ENCODE assay signal across 8 mouse cellular contexts in the genomic region with DNA sequence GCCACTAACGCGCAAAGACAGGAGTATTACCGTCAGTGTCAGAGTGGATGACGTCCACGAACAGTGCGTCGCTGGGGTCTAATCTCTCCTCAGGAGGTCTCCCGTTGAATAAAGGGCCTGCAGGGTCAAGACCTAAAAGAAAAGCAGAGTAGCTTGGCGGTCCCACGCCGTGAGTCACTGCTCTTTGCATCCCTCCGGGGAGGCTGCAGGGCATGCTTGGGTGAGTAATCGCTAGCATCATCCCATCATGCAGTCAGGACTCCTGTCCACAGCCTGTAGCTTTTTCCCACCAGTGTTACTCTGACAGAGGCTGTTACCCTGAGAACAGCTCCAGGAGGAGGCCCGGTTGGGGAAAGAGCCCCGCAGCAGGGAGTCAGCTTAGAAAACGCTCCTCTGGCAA. TPM values are rescaled to one million over a fixed set of nuclear protein-coding genes. Genes with fewer than 3 reads are reported as not detected.
A peak's percentile ranks its signal among the peaks of the same experiment; 100 is the strongest.
DNase-seq lines count a peak whose midpoint lies in the region; ATAC-seq lines count a peak whose summit lies in the region.

No protein-coding gene starts in this region.

- H3K4me1 ChIP-seq in heart, embryonic 15.5 days (replicated peaks), result peaks cover 6% of the 10 kb centered on the region; the same call in 1 of the 2 replicates
- no peaks in the 10 kb centered on the region for H3K4me1 ChIP-seq in forebrain, embryonic 11.5 days (replicated peaks; ENCODE audit: control insufficient read depth, insufficient read depth, low read length)
- peaks cover 8% of the 10 kb centered on the region for H3K4me1 ChIP-seq in midbrain, embryonic 12.5 days

- H3K4me2 ChIP-seq in heart, embryonic 15.5 days, result peak overlapping the region; percentile 43
- peak overlapping the region; percentile 35 for H3K4me2 ChIP-seq in forebrain, embryonic 11.5 days (ENCODE audit: low read depth, low read length, severe bottlenecking)
- peak overlapping the region; percentile 46 for H3K4me2 ChIP-seq in midbrain, embryonic 12.5 days (replicated peaks)

- no peak for DNase-seq in heart, adult 9 months (ENCODE audit: low spot score in 2 of 2)
- DNase-seq in Muller cell, postnatal 12 days (ENCODE audit: inconsistent ontology term), result peak; percentile 85
- DNase-seq in forebrain, embryonic 11.5 days (ENCODE audit: low spot score), result no peak
- DNase-seq in frontal cortex, postnatal 25 days (ENCODE audit: low spot score in 2 of 2), result no peak
- DNase-seq in frontal cortex, postnatal 14 days (ENCODE audit: low spot score in 2 of 2), result no peak
- DNase-seq in spleen, adult 18-20 months, result no peak

- H3K9ac ChIP-seq in heart, embryonic 15.5 days, result no peak overlapping the region
- H3K9ac ChIP-seq in forebrain, embryonic 11.5 days (ENCODE audit: low read length), result no peak overlapping the region
- H3K9ac ChIP-seq in midbrain, embryonic 12.5 days (replicated peaks), result no peak overlapping the region

- no peak overlapping the region for H3K27ac ChIP-seq in heart, embryonic 15.5 days
- H3K27ac ChIP-seq in forebrain, embryonic 11.5 days (ENCODE audit: low read depth, low read length), result no peak overlapping the region
- no peak overlapping the region for H3K27ac ChIP-seq in midbrain, embryonic 12.5 days (replicated peaks)

- H3K27me3 ChIP-seq in heart, embryonic 15.5 days, result no peaks in the 10 kb centered on the region
- no peaks in the 10 kb centered on the region for H3K27me3 ChIP-seq in forebrain, embryonic 11.5 days (ENCODE audit: control insufficient read depth, insufficient read depth, low read length)
- 0 out of 2 replicates have a peak, but pooled peaks cover 4% of the 10 kb centered on the region for H3K27me3 ChIP-seq in midbrain, embryonic 12.5 days

- ATAC-seq in heart, embryonic 15.5 days (replicated peaks; ENCODE audit: insufficient number of reproducible peaks, insufficient read depth, low FRiP score, low read depth), result no peak
- ATAC-seq in forebrain, embryonic 11.5 days (replicated peaks; ENCODE audit: low FRiP score), result no peak
- no peak for ATAC-seq in midbrain, embryonic 12.5 days (ENCODE audit: low FRiP score, low read depth)

- WGBS in heart, embryonic 15.5 days, result 8% methylated on average over 16 of the region's 16 CpGs
- WGBS in forebrain, embryonic 11.5 days, result under 1% methylated on average over 16 of the region's 16 CpGs
- under 1% methylated on average over 16 of the region's 16 CpGs for WGBS in midbrain, embryonic 12.5 days

- peak overlapping the region; percentile 2; the same call in 1 of the 2 replicates for H3K4me3 ChIP-seq in heart, embryonic 15.5 days
- no peak overlapping the region for H3K4me3 ChIP-seq in forebrain, embryonic 11.5 days (ENCODE audit: low read depth, low read length)
- H3K4me3 ChIP-seq in midbrain, embryonic 12.5 days, result peak overlapping the region; percentile 21

- no peaks in the 10 kb centered on the region for H3K36me3 ChIP-seq in heart, embryonic 15.5 days
- H3K36me3 ChIP-seq in forebrain, embryonic 11.5 days (ENCODE audit: control insufficient read depth, insufficient read depth, low read length), result no peaks in the 10 kb centered on the region
- no peaks in the 10 kb centered on the region for H3K36me3 ChIP-seq in midbrain, embryonic 12.5 days

- no peaks in the 10 kb centered on the region for H3K9me3 ChIP-seq in heart, embryonic 15.5 days (replicated peaks)
- H3K9me3 ChIP-seq in forebrain, embryonic 11.5 days (ENCODE audit: control insufficient read depth, low read length), result no peaks in the 10 kb centered on the region
- no peaks in the 10 kb centered on the region for H3K9me3 ChIP-seq in midbrain, embryonic 12.5 days

RNA-seq across cellular contexts. Expression of gene Liph, which starts 19.3 kb away (rescaled TPM):
- 0.25 and 0.61 TPM in 2 replicates for polyA plus RNA-seq in heart, embryonic 15.5 days (2015; fragmentation: Nextera tagmentation; extraction: Ambion mirVana)
- 0.16 and 0.39 TPM in 2 replicates for polyA plus RNA-seq in forebrain, embryonic 11.5 days (2014; fragmentation: Nextera tagmentation; extraction: Ambion mirVana)
- polyA plus RNA-seq in midbrain, embryonic 12.5 days (2016; fragmentation: Nextera tagmentation; extraction: Ambion mirVana), result 0.25 and 0.40 TPM in 2 replicates

RNA-seq across cellular contexts. Expression of gene Tmem41a, which starts 28.9 kb away (rescaled TPM):
- polyA plus RNA-seq in heart, embryonic 15.5 days (2015; fragmentation: Nextera tagmentation; extraction: Ambion mirVana), result 42.3 and 46.0 TPM in 2 replicates
- 28.5 and 31.9 TPM in 2 replicates for polyA plus RNA-seq in forebrain, embryonic 11.5 days (2014; fragmentation: Nextera tagmentation; extraction: Ambion mirVana)
- polyA plus RNA-seq in midbrain, embryonic 12.5 days (2016; fragmentation: Nextera tagmentation; extraction: Ambion mirVana), result 26.7 and 29.9 TPM in 2 replicates

RNA-seq across cellular contexts. Expression of gene Senp2, which starts 33.1 kb away (rescaled TPM):
- 22.1 and 25.7 TPM in 2 replicates for polyA plus RNA-seq in heart, embryonic 15.5 days (2015; fragmentation: Nextera tagmentation; extraction: Ambion mirVana)
- 65.8 and 75.7 TPM in 2 replicates for polyA plus RNA-seq in forebrain, embryonic 11.5 days (2014; fragmentation: Nextera tagmentation; extraction: Ambion mirVana)
- polyA plus RNA-seq in midbrain, embryonic 12.5 days (2016; fragmentation: Nextera tagmentation; extraction: Ambion mirVana), result 66.0 and 66.6 TPM in 2 replicates
